Mouse (Mus musculus): ENCODE results near the gene Nop53. TPM values are rescaled to one million over a fixed set of nuclear protein-coding genes. Genes with fewer than 3 reads are reported as not detected.

Nop53 gene
- polyA plus RNA-seq, 1 experiment from 2014 or later = 182 TPM

GRCm38 (mm10) chr7:15954436-15954835 lies 8.6 kb upstream of the Nop53 start:
- Histone ChIP-seq H3K36me3 (ENCODE audit: control insufficient read depth, insufficient read depth, low read length) (peaks cover 53% of the 10 kb centered on the region), H3K27me3 (replicated peaks; ENCODE audit: control insufficient read depth, insufficient read depth, low read length) (no peaks in the 10 kb centered on the region), H3K4me3 (ENCODE audit: low read depth, low read length) (no peak overlapping the region), H3K27ac (ENCODE audit: low read depth) (no peak overlapping the region), H3K9ac (ENCODE audit: low read length) (no peak overlapping the region), H3K4me1 (replicated peaks; ENCODE audit: control insufficient read depth, insufficient read depth, low read length) (no peaks in the 10 kb centered on the region; the same call in 1 of the 2 replicates), H3K9me3 (ENCODE audit: control insufficient read depth, low read length) (no peaks in the 10 kb centered on the region; the same call in 1 of the 2 replicates), H3K4me2 (ENCODE audit: low read length) (no peak overlapping the region)
- 90% methylated on average over 7 of the region's 7 CpGs for WGBS
- ATAC-seq (replicated peaks; ENCODE audit: low FRiP score, low TSS enrichment, low read depth) = no peak
- DNase-seq (ENCODE audit: low spot score) = no peak

- Histone ChIP-seq H3K4me1 (replicated peaks; ENCODE audit: control insufficient read depth, insufficient read depth, low read length) (peaks cover 2% of the 10 kb centered on the region; the same call in 1 of the 2 replicates), H3K9ac (ENCODE audit: low read length) (no peak overlapping the region), H3K27me3 (replicated peaks; ENCODE audit: control insufficient read depth, insufficient read depth, low read length) (no peaks in the 10 kb centered on the region), H3K9me3 (ENCODE audit: control insufficient read depth, low read length) (no peaks in the 10 kb centered on the region; the same call in 1 of the 2 replicates), H3K36me3 (ENCODE audit: control insufficient read depth, insufficient read depth, low read length) (peaks cover 48% of the 10 kb centered on the region), H3K4me3 (ENCODE audit: low read depth, low read length) (no peak overlapping the region), H3K27ac (ENCODE audit: low read depth) (no peak overlapping the region), H3K4me2 (ENCODE audit: low read length) (no peak overlapping the region)
- 93% methylated on average over 13 of the region's 13 CpGs for WGBS
- ATAC-seq (replicated peaks; ENCODE audit: low FRiP score, low TSS enrichment, low read depth) (no peak), DNase-seq (ENCODE audit: low spot score) (no peak)
Measured at GRCm38 (mm10) chr7:15953307-15954074, 7.6 kb upstream of the Nop53 start.

- Histone ChIP-seq H3K27ac (ENCODE audit: low read depth) (no peak overlapping the region), H3K4me3 (ENCODE audit: low read depth, low read length) (no peak overlapping the region), H3K9me3 (ENCODE audit: control insufficient read depth, low read length) (no peaks in the 10 kb centered on the region; the same call in 1 of the 2 replicates), H3K9ac (ENCODE audit: low read length) (no peak overlapping the region), H3K36me3 (ENCODE audit: control insufficient read depth, insufficient read depth, low read length) (peaks cover 39% of the 10 kb centered on the region), H3K4me1 (replicated peaks; ENCODE audit: control insufficient read depth, insufficient read depth, low read length) (peaks cover 5% of the 10 kb centered on the region; the same call in 1 of the 2 replicates), H3K27me3 (replicated peaks; ENCODE audit: control insufficient read depth, insufficient read depth, low read length) (no peaks in the 10 kb centered on the region), H3K4me2 (ENCODE audit: low read length) (no peak overlapping the region)
- ATAC-seq (replicated peaks; ENCODE audit: low FRiP score, low TSS enrichment, low read depth) (no peak), DNase-seq (ENCODE audit: low spot score) (no peak)
- WGBS = 66% methylated on average over 3 of the region's 3 CpGs
Measured at GRCm38 (mm10) chr7:15952416-15952815, 6.5 kb upstream of the Nop53 start.

GRCm38 (mm10) chr7:15950008-15950407 lies 4.1 kb upstream of the Nop53 start:
- Histone ChIP-seq H3K27ac (ENCODE audit: low read depth) (no peak overlapping the region), H3K4me1 (replicated peaks; ENCODE audit: control insufficient read depth, insufficient read depth, low read length) (peaks cover 6% of the 10 kb centered on the region), H3K9me3 (ENCODE audit: control insufficient read depth, low read length) (no peaks in the 10 kb centered on the region; the same call in 1 of the 2 replicates), H3K9ac (ENCODE audit: low read length) (no peak overlapping the region), H3K4me3 (ENCODE audit: low read depth, low read length) (no peak overlapping the region), H3K4me2 (ENCODE audit: low read length) (no peak overlapping the region), H3K36me3 (ENCODE audit: control insufficient read depth, insufficient read depth, low read length) (peaks cover 28% of the 10 kb centered on the region), H3K27me3 (replicated peaks; ENCODE audit: control insufficient read depth, insufficient read depth, low read length) (no peaks in the 10 kb centered on the region)
- WGBS = 90% methylated on average over 15 of the region's 15 CpGs
- DNase-seq (ENCODE audit: low spot score) (no peak), ATAC-seq (replicated peaks; ENCODE audit: low FRiP score, low TSS enrichment, low read depth) (no peak)

- peaks cover 31% of the 10 kb centered on the region for H3K36me3 ChIP-seq (ENCODE audit: control insufficient read depth, insufficient read depth, low read length)
- 86% methylated on average over 7 of the region's 7 CpGs for WGBS
- H3K4me2 ChIP-seq (ENCODE audit: low read length) = no peak overlapping the region
- H3K9ac ChIP-seq (ENCODE audit: low read length) = no peak overlapping the region
- DNase-seq (ENCODE audit: low spot score) (no peak), ATAC-seq (replicated peaks; ENCODE audit: low FRiP score, low TSS enrichment, low read depth) (no peak)
- peaks cover 13% of the 10 kb centered on the region for H3K4me1 ChIP-seq (replicated peaks; ENCODE audit: control insufficient read depth, insufficient read depth, low read length)
- no peaks in the 10 kb centered on the region; the same call in 1 of the 2 replicates for H3K9me3 ChIP-seq (ENCODE audit: control insufficient read depth, low read length)
- H3K4me3 ChIP-seq (ENCODE audit: low read depth, low read length) = no peak overlapping the region
- 0 out of 2 replicates have a peak overlapping the region, but pooled peaks have one; percentile 33 for H3K27ac ChIP-seq (ENCODE audit: low read depth)
- no peaks in the 10 kb centered on the region for H3K27me3 ChIP-seq (replicated peaks; ENCODE audit: control insufficient read depth, insufficient read depth, low read length)
Measured at GRCm38 (mm10) chr7:15949216-15949790, 3.4 kb upstream of the Nop53 start.

GRCm38 (mm10) chr7:15948381-15948941 lies 2.6 kb upstream of the Nop53 start:
- 5% methylated on average over 23 of the region's 23 CpGs for WGBS
- H3K36me3 ChIP-seq (ENCODE audit: control insufficient read depth, insufficient read depth, low read length) = peaks cover 40% of the 10 kb centered on the region
- H3K4me1 ChIP-seq (replicated peaks; ENCODE audit: control insufficient read depth, insufficient read depth, low read length) = peaks cover 15% of the 10 kb centered on the region
- peak overlapping the region; percentile 48 for H3K4me2 ChIP-seq (ENCODE audit: low read length)
- no peaks in the 10 kb centered on the region for H3K27me3 ChIP-seq (replicated peaks; ENCODE audit: control insufficient read depth, insufficient read depth, low read length)
- DNase-seq (ENCODE audit: low spot score) (peak; percentile 92), ATAC-seq (replicated peaks; ENCODE audit: low FRiP score, low TSS enrichment, low read depth) (peak; percentile 62)
- H3K9me3 ChIP-seq (ENCODE audit: control insufficient read depth, low read length) = no peaks in the 10 kb centered on the region; the same call in 1 of the 2 replicates
- peak overlapping the region; percentile 33; the same call in 1 of the 2 replicates for H3K27ac ChIP-seq (ENCODE audit: low read depth)
- H3K4me3 ChIP-seq (ENCODE audit: low read depth, low read length) = peak overlapping the region; percentile 15
- H3K9ac ChIP-seq (ENCODE audit: low read length) = peak overlapping the region; percentile 11; the same call in 1 of the 2 replicates

- Histone ChIP-seq H3K4me1 (replicated peaks; ENCODE audit: control insufficient read depth, insufficient read depth, low read length) (peaks cover 15% of the 10 kb centered on the region), H3K9ac (ENCODE audit: low read length) (no peak overlapping the region), H3K27me3 (replicated peaks; ENCODE audit: control insufficient read depth, insufficient read depth, low read length) (no peaks in the 10 kb centered on the region), H3K4me2 (ENCODE audit: low read length) (peak overlapping the region; percentile 48), H3K27ac (ENCODE audit: low read depth) (no peak overlapping the region), H3K4me3 (ENCODE audit: low read depth, low read length) (no peak overlapping the region), H3K36me3 (ENCODE audit: control insufficient read depth, insufficient read depth, low read length) (peaks cover 47% of the 10 kb centered on the region), H3K9me3 (ENCODE audit: control insufficient read depth, low read length) (no peaks in the 10 kb centered on the region)
- no peak for ATAC-seq (replicated peaks; ENCODE audit: low FRiP score, low TSS enrichment, low read depth)
- WGBS = 36% methylated on average over 4 of the region's 4 CpGs
- DNase-seq (ENCODE audit: low spot score) = no peak
Measured at GRCm38 (mm10) chr7:15947653-15948260, 1.9 kb upstream of the Nop53 start.

- DNase-seq (ENCODE audit: low spot score) (no peak), ATAC-seq (replicated peaks; ENCODE audit: low FRiP score, low TSS enrichment, low read depth) (no peak)
- H3K4me3 ChIP-seq (ENCODE audit: low read depth, low read length) = peak overlapping the region; percentile 92
- no peaks in the 10 kb centered on the region for H3K27me3 ChIP-seq (replicated peaks; ENCODE audit: control insufficient read depth, insufficient read depth, low read length)
- H3K9ac ChIP-seq (ENCODE audit: low read length) = peak overlapping the region; percentile 65
- H3K27ac ChIP-seq (ENCODE audit: low read depth) = peak overlapping the region; percentile 84; the same call in 1 of the 2 replicates
- WGBS = 6% methylated on average over 8 of the region's 8 CpGs
- peaks cover 15% of the 10 kb centered on the region for H3K4me1 ChIP-seq (replicated peaks; ENCODE audit: control insufficient read depth, insufficient read depth, low read length)
- peaks cover 54% of the 10 kb centered on the region for H3K36me3 ChIP-seq (ENCODE audit: control insufficient read depth, insufficient read depth, low read length)
- H3K4me2 ChIP-seq (ENCODE audit: low read length) = peak overlapping the region; percentile 95
- no peaks in the 10 kb centered on the region for H3K9me3 ChIP-seq (ENCODE audit: control insufficient read depth, low read length)
Measured at GRCm38 (mm10) chr7:15945211-15945610, 663 bp downstream of the Nop53 start.

Data from intestine, embryonic 14.5 days (tissue).